Mouse (Mus musculus) lung, embryonic 16.5 days (tissue): ENCODE results near the gene Srpk1. TPM values are rescaled to one million over a fixed set of nuclear protein-coding genes. Genes with fewer than 3 reads are reported as not detected.

ENCODE experiments used
- ATAC-seq: fragments of 200-750 bp; cut with Nextera tagmentation; 2 replicates; pipeline ENCODE4 v1.8.0; 2017; ENCODE audit warnings: low read depth, mild to moderate bottlenecking, moderate library complexity
- H3K27ac ChIP-seq: fragments of 300-500 bp; sonication (generic); 2 replicates; pipeline ENCODE4 v1.5.1; 2014; ENCODE audit warnings: mild to moderate bottlenecking, control low read depth, low read length
- H3K27me3 ChIP-seq: fragments of 300-500 bp; sonication (generic); 2 replicates; pipeline ENCODE4 v1.6.1; 2014; ENCODE audit warnings: low read depth, low read length, mixed read lengths; ENCODE audit not compliant: control insufficient read depth, insufficient read depth
- H3K36me3 ChIP-seq: fragments of 300-500 bp; sonication (generic); 2 replicates; pipeline ENCODE4 v1.6.1; 2014; ENCODE audit warnings: low read length; ENCODE audit not compliant: control insufficient read depth, insufficient read depth
- H3K4me1 ChIP-seq: fragments of 300-500 bp; sonication (generic); replicated peaks from 2 replicates; pipeline ENCODE4 v1.6.1; 2014; ENCODE audit warnings: low read length, mixed read lengths; ENCODE audit not compliant: control insufficient read depth, insufficient read depth
- H3K4me2 ChIP-seq: fragments of 300-500 bp; sonication (generic); 2 replicates; pipeline ENCODE4 v1.6.1; 2014; ENCODE audit warnings: low read depth, low read length, control low read depth
- H3K4me3 ChIP-seq: fragments of 300-500 bp; sonication (generic); 2 replicates; pipeline ENCODE4 v1.5.1; 2014; ENCODE audit warnings: mild to moderate bottlenecking, low read length, control low read depth
- H3K9ac ChIP-seq: fragments of 300-500 bp; sonication (generic); 2 replicates; pipeline ENCODE4 v1.6.1; 2014; ENCODE audit warnings: low read length, control low read depth
- H3K9me3 ChIP-seq: fragments of 300-500 bp; sonication (generic); 2 replicates; pipeline ENCODE4 v1.6.1; 2016; ENCODE audit warnings: low read length; ENCODE audit not compliant: control insufficient read depth
- WGBS: fragments of 180-500 bp; shearing (Covaris S2); extraction: QIAGEN DNeasy Blood & Tissue Kit; methylation state at CpG from one replicate; pipeline ENCODE4 v1.1.7; 2014; 5-methylcytosine and 5-hydroxymethylcytosine counted together
- polyA plus RNA-seq: library from polyadenylated mRNA; unstranded; fragments of >200 nt; fragmentation: Nextera tagmentation; extraction: Ambion mirVana; gene quantifications from 2 replicates; pipeline ENCODE4 v1.2.1, GENCODE M21; 2015

The Srpk1 gene
- polyA plus RNA-seq, 1 experiment from 2014 or later = 69.2 TPM

DNA sequence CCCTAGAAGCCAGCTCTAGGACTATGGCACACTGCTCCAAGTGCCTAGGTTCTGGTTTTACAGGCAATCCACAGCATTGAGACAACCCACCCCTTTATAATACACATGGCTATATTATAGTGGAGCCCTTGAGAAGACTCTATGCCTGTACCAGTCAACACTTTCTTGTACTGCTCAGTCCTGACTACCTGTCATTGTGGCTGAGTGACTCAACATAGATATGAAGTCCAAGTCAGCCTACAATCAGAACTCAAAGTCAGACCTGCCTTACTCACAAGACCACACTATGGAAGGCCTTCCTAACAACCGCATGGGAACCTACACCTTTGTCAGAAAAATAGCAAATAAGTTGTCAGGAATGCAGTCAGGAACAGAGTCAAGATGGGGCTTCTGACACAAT is 3.7 kb downstream of the Srpk1 start:
- Histone ChIP-seq H3K4me2 (no peak overlapping the region), H3K27me3 (no peaks in the 10 kb centered on the region), H3K4me3 (no peak overlapping the region), H3K4me1 (peaks cover 10% of the 10 kb centered on the region), H3K9ac (no peak overlapping the region), H3K27ac (no peak overlapping the region), H3K36me3 (peaks cover 11% of the 10 kb centered on the region), H3K9me3 (no peaks in the 10 kb centered on the region)
- 98% methylated on average over 1 of the region's 1 CpGs for WGBS
- no peak for ATAC-seq

DNA sequence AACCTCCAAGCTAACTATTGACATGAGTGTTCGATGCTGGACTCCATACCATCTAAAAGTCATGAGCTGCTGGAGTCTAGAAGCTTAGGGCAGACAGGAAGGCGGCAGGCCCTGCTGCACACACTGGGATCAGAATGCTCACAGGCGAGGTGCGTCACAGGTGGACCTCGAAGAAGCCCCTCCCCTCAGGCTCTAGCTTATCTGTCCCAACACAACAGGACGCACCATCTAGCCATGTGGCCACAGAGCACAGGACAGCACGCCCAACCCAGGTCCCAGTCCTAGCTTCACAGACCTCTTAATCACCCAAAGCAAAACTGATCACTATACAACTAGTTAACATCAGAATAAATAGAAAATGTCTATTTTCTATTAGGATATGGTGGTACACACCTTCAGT is 4.4 kb downstream of the Srpk1 start:
- no peak overlapping the region for H3K4me2 ChIP-seq
- 78% methylated on average over 7 of the region's 7 CpGs for WGBS
- ATAC-seq = no peak
- no peaks in the 10 kb centered on the region for H3K27me3 ChIP-seq
- H3K4me1 ChIP-seq = peaks cover 10% of the 10 kb centered on the region
- no peak overlapping the region for H3K9ac ChIP-seq
- H3K9me3 ChIP-seq = no peaks in the 10 kb centered on the region
- no peak overlapping the region for H3K4me3 ChIP-seq
- no peak overlapping the region for H3K27ac ChIP-seq
- H3K36me3 ChIP-seq = peaks cover 11% of the 10 kb centered on the region

DNA sequence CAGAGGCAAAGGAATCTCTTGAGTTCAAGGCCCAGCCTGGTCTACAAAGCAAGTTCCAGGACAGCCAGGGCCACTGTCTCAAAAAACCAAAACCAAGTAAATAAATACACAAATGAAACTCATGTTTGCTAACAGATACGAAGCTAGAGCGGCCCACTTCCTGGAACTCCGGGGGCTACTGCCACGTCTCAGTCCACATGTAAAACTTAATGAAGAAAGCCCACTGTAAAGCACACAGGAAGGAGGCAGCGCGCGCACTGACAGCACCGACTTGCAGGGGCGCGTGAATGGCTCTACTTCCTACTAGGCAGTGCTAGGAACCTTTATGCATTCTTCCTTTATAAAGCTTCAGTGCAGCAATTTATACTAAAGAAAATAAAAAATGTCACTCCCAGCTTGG is 4.9 kb downstream of the Srpk1 start:
- no peaks in the 10 kb centered on the region for H3K27me3 ChIP-seq
- H3K36me3 ChIP-seq = peaks cover 11% of the 10 kb centered on the region
- H3K4me2 ChIP-seq = no peak overlapping the region
- ATAC-seq = no peak
- H3K4me1 ChIP-seq = peaks cover 10% of the 10 kb centered on the region
- no peak overlapping the region for H3K9ac ChIP-seq
- H3K27ac ChIP-seq = no peak overlapping the region
- no peak overlapping the region for H3K4me3 ChIP-seq
- 81% methylated on average over 10 of the region's 10 CpGs for WGBS
- H3K9me3 ChIP-seq = no peaks in the 10 kb centered on the region

DNA sequence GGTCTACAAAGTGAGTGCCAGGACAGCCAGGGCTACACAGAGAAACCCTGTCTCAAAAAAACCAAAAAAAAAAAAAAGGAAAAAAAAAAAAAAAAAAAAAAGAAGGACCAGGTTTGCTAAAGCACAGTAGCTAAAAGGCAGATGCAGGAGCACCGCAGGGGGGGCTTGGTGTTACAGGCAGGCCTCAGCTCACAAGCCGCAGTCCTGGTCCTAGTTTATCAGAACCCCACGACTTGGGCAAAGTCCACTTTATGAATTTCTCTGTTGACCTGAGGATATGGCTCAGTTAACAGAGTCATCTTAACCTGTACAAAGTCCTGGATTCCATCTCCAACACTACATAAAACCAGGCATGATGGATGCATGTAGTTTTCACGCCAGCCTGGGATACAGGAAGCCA is 7.2 kb downstream of the Srpk1 start:
- H3K27me3 ChIP-seq = no peaks in the 10 kb centered on the region
- no peak overlapping the region for H3K9ac ChIP-seq
- peaks cover 11% of the 10 kb centered on the region for H3K36me3 ChIP-seq
- H3K4me3 ChIP-seq = no peak overlapping the region
- WGBS = 94% methylated on average over 4 of the region's 4 CpGs
- H3K27ac ChIP-seq = no peak overlapping the region
- H3K4me1 ChIP-seq = no peaks in the 10 kb centered on the region
- H3K4me2 ChIP-seq = no peak overlapping the region
- no peaks in the 10 kb centered on the region for H3K9me3 ChIP-seq
- ATAC-seq = no peak

DNA sequence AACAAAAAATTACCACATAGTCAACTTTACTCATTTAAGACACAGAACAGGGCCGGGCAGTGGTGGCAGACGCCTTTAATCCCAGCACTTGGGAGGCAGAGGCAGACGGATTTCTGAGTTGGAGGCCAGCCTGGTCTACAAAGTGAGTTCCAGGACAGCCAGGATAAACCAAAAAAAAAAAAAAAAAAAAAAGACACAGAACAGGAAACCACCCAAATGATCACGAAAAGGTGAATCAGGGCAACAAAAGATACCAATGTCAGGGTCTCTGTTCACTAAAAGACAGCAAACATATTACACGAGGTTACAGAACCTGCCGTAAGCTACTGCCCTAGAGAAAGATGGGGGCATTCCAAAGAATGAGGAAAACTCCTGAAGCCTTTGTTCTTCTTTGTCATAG is 9.4 kb downstream of the Srpk1 start:
- no peak for ATAC-seq
- Histone ChIP-seq H3K4me2 (no peak overlapping the region), H3K27ac (no peak overlapping the region), H3K9ac (no peak overlapping the region), H3K9me3 (no peaks in the 10 kb centered on the region), H3K27me3 (no peaks in the 10 kb centered on the region), H3K36me3 (peaks cover 7% of the 10 kb centered on the region; the same call in 1 of the 2 replicates), H3K4me3 (no peak overlapping the region), H3K4me1 (no peaks in the 10 kb centered on the region)
- WGBS = 77% methylated on average over 6 of the region's 6 CpGs

DNA sequence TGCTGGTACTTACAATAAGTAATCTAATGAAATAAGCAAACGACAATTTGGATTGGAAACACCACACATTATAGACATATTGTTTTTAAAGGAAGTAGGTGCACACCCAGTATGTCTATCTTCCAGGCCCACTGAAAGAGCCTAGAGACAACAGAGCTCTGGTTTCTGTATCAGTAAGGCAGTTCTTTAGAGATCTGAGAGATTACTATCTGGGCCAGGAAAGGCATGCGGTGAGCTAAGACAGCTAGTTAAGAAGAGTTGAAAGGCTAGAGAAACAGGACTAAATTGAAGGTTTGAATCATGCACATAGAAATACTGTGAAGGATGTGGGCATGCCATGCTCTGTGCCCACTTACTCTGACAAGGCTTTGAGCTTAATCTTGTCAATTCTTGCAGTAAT is 9.9 kb downstream of the Srpk1 start:
- Histone ChIP-seq H3K27me3 (no peaks in the 10 kb centered on the region), H3K27ac (no peak overlapping the region), H3K36me3 (peaks cover 10% of the 10 kb centered on the region; the same call in 1 of the 2 replicates), H3K4me2 (no peak overlapping the region), H3K4me1 (no peaks in the 10 kb centered on the region), H3K9ac (no peak overlapping the region), H3K4me3 (no peak overlapping the region), H3K9me3 (no peaks in the 10 kb centered on the region)
- ATAC-seq = no peak
- 73% methylated on average over 2 of the region's 2 CpGs for WGBS

DNA sequence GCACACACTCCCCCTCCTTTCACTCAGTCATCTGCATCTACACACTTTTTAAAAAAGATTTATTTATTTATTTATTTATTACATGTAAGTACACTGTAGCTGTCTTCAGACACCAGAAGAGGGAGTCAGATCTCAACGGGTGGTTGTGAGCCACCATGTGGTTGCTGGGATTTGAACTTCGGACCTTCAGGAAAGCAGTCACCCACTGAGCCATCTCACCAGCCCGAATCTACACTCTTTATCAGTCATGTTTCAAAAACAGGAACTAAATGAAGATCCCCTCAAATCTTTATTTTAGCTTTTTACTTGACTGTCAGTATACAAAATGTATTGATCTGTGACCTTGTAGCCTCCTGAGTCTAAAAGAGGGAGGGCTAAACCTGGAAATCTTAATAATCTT is 13.0 kb downstream of the Srpk1 start:
- no peak for ATAC-seq
- Histone ChIP-seq H3K4me3 (no peak overlapping the region), H3K27ac (no peak overlapping the region), H3K9me3 (no peaks in the 10 kb centered on the region), H3K4me1 (no peaks in the 10 kb centered on the region), H3K36me3 (peaks cover 18% of the 10 kb centered on the region), H3K27me3 (no peaks in the 10 kb centered on the region), H3K4me2 (no peak overlapping the region), H3K9ac (no peak overlapping the region)
- WGBS = 75% methylated on average over 3 of the region's 3 CpGs

DNA sequence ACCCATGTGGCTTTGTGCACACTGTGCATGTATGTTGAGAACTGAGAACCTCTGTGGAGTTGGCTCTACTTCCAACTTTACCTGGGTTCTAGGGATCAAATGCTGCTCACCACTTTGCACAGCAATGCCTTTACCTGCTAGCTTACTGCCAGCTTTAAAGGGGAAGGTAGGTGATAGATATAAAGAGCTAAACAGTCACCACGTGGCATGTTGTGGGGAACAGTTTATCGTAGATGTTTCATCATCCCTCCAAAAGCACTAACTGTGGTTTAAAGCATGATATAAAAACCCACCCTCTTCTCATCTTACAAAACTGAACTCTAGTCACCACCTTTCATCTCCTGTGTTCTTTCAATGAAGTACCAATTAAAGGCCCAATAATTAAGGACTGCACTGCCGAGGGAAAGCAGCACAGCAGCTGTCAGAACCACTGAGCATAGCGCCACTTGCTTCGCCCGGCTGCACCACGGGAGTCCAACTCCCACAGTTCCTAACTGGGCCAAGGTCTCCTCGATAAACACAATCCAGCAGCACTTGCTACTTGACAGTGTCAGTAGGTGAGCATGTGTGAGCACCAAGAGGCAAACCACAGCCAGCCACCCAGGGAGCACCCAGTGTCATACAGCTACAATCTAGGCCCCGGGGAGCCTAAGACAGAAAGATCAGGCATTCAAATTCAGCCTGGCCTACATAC is 20.8 kb downstream of the Srpk1 start:
- Histone ChIP-seq H3K9me3 (no peaks in the 10 kb centered on the region), H3K27ac (no peak overlapping the region), H3K36me3 (peaks cover 51% of the 10 kb centered on the region), H3K4me3 (no peak overlapping the region), H3K4me2 (no peak overlapping the region), H3K4me1 (no peaks in the 10 kb centered on the region), H3K27me3 (no peaks in the 10 kb centered on the region), H3K9ac (no peak overlapping the region)
- no peak for ATAC-seq
- WGBS = 88% methylated on average over 9 of the region's 9 CpGs

DNA sequence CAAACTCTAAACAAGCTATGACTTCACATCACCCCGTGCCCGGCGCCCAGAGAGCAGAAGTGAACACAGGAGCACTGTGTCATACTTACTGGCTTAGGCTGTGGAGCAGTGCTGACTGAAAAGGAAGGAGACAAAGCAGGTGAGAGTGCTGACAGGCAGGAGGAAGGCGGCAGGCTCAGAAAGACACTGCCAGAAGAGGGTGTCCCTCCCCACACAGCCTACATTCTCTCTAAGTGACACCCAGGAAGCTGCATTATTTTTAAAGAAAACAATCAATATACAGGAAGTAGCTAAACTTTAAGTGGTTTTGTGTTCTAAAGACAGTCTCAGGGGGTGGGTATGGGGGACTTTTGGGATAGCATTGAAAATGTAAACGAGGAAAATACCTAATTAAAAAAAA is 21.7 kb downstream of the Srpk1 start:
- H3K36me3 ChIP-seq = peaks cover 52% of the 10 kb centered on the region
- no peak for ATAC-seq
- WGBS = 80% methylated on average over 5 of the region's 5 CpGs
- H3K9me3 ChIP-seq = no peaks in the 10 kb centered on the region
- H3K27ac ChIP-seq = no peak overlapping the region
- no peaks in the 10 kb centered on the region for H3K4me1 ChIP-seq
- no peaks in the 10 kb centered on the region for H3K27me3 ChIP-seq
- H3K9ac ChIP-seq = no peak overlapping the region
- H3K4me3 ChIP-seq = no peak overlapping the region
- H3K4me2 ChIP-seq = no peak overlapping the region

DNA sequence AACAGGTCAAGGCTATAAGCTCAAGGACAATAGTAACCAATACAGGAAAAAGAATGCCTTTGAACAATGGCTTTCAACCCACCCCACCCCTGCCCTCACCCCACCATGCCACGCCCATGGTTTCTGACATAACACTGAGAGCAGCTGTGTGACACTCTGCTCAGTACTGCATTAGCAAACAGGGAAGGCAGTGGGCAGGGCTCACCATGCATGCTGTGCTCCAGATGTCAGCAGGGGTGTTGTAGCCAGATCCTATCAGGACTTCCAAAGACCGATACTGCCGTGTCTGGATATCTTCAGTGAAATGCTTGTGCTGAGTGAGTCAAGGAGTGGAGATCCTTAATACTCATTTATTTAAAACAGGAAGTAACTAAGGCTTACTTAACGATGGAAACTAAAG is 28.5 kb downstream of the Srpk1 start:
- Histone ChIP-seq H3K36me3 (peaks cover 42% of the 10 kb centered on the region), H3K9ac (no peak overlapping the region), H3K27me3 (no peaks in the 10 kb centered on the region), H3K9me3 (no peaks in the 10 kb centered on the region), H3K27ac (no peak overlapping the region), H3K4me1 (no peaks in the 10 kb centered on the region), H3K4me2 (no peak overlapping the region), H3K4me3 (no peak overlapping the region)
- 66% methylated on average over 4 of the region's 4 CpGs for WGBS
- ATAC-seq = no peak
